Mouse (Mus musculus): ENCODE measurements around the gene Chd6.

Gene Chd6

DNA sequence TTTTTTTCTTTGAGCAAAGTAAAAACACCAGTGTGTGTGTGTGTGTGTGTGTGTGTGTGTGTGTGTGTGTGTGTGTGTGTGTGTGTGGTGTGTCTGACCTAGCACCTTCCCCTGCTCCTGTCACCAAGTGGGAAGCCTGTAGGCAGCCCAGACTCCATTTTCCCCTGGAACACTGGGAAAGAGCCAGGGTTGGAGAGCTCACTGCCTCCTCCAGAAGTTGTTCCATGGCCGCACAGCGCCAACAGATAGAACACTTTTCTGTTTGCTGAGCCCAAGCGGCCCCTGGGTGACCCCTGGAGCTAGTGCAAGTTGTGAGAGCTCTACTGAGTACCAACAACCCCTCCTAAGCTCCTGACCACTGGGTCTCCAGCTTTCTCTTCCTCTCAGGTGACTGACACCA, 175.9 kb downstream of the Chd6 start:
- in situ Hi-C loops (cut with MboI, MseI): loop anchor here (25.0 kb wide), 3 partner anchors 579 to 1729 kb away; partner anchors contain the start of gene Ptprt (in 1 of the 2)

DNA sequence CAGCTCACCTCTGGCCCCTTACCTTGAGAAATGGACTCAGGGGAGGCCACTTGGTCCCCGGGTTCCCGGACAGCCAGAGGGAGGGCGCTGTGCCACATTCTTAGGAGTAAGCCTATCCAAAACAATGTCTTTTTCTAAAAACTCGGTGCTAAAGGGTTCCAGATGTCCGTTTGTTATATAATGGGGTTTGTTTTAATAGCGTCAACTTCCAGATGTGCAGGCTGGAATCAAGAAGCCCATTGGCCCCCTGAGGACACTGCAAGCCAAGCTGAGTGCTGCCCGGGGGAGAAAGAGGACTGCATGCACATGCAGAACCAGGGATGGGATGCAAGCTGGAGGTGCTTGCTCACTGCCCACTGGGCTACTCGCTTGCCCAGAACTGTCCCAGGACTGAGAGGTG, 176.6 kb downstream of the Chd6 start:
- in situ Hi-C loops (cut with MboI, MseI): loop anchor here (25.0 kb wide), 3 partner anchors 580 to 1730 kb away; partner anchors contain the start of gene Ptprt (in 1 of the 2)

DNA sequence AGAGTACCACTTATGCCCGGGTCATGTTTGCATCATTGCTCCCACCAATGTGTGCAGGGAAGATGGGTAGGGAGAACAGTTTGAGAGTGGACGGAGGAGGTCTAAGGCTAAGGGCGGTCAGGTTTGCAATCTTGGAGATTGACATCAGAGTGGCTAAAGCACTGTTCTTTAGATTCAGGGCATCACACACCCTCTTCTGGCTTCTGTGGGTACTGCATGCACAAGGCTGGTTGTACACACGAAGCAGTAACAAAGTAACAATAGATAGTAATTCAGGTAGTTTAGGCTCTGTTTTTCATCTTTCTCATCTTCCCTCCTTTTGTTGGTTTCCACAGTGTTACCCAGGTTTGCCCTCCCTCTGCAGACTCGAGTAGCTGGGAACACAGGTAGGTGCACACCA, 177.5 kb downstream of the Chd6 start:
- in situ Hi-C loops (cut with MboI, MseI): loop anchor here (25.0 kb wide), 3 partner anchors 581 to 1731 kb away; partner anchors contain the start of gene Ptprt (in 1 of the 2)

DNA sequence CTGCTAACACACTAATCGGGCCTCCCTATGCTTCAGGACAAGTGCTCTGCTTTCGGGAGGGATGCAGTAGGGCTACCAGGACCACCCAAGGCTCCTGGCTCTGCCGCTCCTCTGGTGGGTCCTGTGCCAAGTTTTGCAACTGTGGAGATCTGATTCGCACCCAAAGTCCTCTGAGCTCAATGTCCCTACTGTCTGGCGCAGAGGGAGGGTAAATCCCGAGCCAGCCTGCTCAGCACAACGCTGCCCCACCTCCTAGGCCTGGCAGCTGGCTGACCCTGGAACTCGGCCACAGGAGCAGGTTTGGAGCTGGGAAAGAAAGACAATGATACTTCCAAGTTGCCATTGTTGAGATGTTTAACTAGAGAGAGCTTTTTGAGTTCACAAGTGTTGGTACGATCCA, 183.7 kb downstream of the Chd6 start:
- in situ Hi-C loops (cut with MboI, MseI): loop anchor here (10.0 to 25.0 kb wide), 4 partner anchors 587 to 1737 kb away; partner anchors contain the start of gene Ptprt (in 1 of the 2)

DNA sequence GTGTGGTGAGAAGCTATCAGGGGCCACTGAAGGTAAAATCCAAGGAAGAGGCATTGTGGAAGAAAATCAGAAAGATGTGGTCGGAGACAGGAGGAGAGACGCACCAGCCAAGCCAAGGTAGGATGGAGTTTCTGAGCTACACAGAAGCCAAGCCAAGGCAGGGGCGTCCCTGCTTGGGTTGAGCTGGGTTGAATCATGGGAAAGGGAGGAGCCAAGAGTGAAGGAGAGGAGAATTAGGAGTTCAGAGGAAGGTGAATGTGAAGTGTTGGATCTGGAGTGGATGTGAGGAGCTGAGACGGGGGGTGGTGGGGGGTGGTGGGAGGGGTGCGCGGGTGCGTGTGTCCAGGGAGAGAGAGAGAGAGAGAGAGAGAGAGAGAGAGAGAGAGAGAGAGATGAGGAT, 187.6 kb downstream of the Chd6 start:
- in situ Hi-C loops (cut with MboI, MseI): loop anchor here (10.0 to 25.0 kb wide), 2 partner anchors 859 to 1476 kb away; no protein-coding TSS in a partner anchor

GRCm38 (mm10) chr2:160918930-160919215, 190.0 kb downstream of the Chd6 start:
- in situ Hi-C loops (cut with MboI, MseI): loop anchor here in 1 of 2 experiments (25.0 kb wide), 1 partner anchor 857 kb away; no protein-coding TSS in a partner anchor

- in situ Hi-C loops (cut with MboI, MseI): loop anchor here in 1 of 2 experiments (25.0 kb wide), 1 partner anchor 856 kb away; no protein-coding TSS in a partner anchor
Measured at GRCm38 (mm10) chr2:160918154-160918929, 190.5 kb downstream of the Chd6 start.

DNA sequence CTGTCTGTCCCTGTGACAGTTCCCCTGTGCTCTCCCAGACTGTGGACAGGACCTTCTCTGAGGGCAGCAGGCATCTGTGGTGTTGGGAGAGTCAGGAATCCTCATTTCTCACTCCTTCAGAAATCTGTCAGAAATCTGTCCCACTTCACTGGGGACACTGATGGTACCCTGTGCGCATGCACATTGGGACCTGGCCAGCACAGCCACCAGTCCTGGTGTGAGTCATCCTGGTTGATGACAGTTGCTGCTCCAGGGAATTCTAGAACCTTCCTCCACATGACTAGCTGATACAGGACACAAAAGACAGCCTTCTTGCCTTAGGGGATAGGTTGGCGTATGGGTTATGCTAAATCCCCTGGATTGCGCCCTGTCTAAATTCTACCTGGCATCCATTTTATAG, 191.6 kb downstream of the Chd6 start:
- in situ Hi-C loops (cut with MboI, MseI): loop anchor here in 1 of 2 experiments (25.0 kb wide), 1 partner anchor 855 kb away; no protein-coding TSS in a partner anchor

DNA sequence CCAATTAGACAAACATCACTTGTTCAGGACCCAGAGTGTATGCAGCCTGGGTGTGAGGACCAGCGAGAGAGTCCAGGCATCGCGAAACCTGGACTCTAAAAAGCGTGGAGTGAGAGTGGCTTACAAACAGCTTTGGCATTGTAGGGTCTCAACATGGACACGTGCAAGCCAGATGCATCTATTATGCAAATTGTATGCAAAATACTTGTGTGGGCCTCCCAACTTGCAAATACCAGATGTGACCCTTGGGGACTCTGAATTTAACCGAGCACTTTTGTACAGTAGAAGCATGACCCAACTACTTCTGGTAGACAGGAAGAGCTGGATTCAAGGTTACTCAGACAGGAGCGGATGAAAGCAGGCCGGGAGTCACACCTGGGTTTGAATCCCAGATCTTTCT, 192.2 kb downstream of the Chd6 start:
- in situ Hi-C loops (cut with MboI, MseI): loop anchor here in 1 of 2 experiments (25.0 kb wide), 1 partner anchor 854 kb away; no protein-coding TSS in a partner anchor

- in situ Hi-C loops (cut with MboI, MseI): loop anchor here in 1 of 2 experiments (25.0 kb wide), 1 partner anchor 854 kb away; no protein-coding TSS in a partner anchor
Measured at GRCm38 (mm10) chr2:160915821-160916610, 192.9 kb downstream of the Chd6 start.

DNA sequence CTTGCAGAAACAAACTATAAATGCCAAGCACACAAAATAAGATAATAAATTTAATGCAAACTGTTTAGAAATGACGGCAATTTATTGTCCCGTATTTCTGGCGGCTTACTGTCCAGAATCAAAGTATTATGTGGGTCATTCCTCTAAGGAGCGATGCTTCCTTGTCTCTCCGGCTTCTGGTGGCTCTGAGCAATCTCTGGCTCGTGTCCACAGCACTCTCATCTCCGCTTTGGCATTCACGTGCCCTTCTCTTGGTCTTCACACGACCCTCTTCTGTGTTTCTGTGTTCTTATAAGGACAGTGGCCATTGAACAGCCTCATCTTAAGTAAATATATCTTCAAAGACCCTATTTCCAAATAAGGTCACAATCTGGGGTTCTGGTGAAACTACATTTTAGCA, 194.2 kb downstream of the Chd6 start:
- in situ Hi-C loops (cut with MboI, MseI): loop anchor here in 1 of 2 experiments (25.0 kb wide), 1 partner anchor 852 kb away; no protein-coding TSS in a partner anchor

DNA sequence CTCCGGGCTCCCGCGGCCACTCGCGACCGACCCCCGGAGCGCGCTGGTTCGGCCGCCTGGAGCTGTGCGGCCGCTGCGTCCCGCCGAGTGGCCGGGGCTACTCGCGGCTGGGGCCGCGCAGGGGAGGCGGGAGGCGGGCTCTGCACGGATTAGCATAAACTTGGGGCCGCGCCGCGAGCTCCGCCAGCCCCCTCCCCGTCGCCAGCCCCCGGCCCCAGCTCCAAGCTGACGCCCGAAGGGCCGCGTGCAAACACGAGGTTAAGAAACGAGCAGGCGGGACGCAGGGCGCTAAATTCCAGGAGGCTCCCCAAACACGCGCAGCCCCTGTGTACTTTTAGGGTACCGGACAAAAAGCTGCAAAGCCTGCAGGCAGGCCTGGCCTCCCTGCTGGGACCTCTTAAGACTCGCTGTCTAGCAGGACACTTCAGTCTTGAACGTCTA, 196.6 kb downstream of the Chd6 start, which contains the start of gene Emilin3:
Gene Emilin3 (minus strand): TSS at position 98 of the 441 bp plus-strand sequence.
- in situ Hi-C loops (cut with MboI, MseI): loop anchor here in 1 of 2 experiments (25.0 kb wide), 1 partner anchor 850 kb away; no protein-coding TSS in a partner anchor

- in situ Hi-C loops (cut with MboI, MseI): loop anchor here in 1 of 2 experiments (25.0 kb wide), 1 partner anchor 849 kb away; no protein-coding TSS in a partner anchor
Measured at GRCm38 (mm10) chr2:160911558-160912201, 197.2 kb downstream of the Chd6 start.

- in situ Hi-C loops (cut with MboI, MseI): loop anchor here in 1 of 2 experiments (25.0 kb wide), 1 partner anchor 848 kb away; no protein-coding TSS in a partner anchor
Measured at GRCm38 (mm10) chr2:160910633-160911032, 198.2 kb downstream of the Chd6 start.

DNA sequence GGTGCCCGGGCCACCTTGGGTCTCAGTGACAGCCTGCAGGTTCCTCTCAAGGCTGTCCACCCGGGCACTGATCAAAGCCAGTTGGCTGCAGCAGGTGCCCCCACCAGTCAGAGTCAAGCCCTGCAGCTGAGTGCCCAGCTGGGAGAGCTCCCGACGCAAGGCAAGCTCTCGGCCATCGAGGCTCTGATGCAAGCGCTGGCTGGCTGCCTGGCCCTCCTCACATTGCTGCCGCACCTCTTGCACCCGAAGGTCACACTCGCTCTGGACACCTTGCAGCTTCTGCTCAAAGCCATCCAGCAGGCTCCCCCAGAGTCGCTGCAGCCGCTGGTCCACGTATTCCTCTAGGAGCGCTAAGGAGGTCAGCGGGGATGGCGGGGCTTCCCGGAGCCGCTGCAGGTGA, 200.3 kb downstream of the Chd6 start:
- in situ Hi-C loops (cut with MboI, MseI): loop anchor here in 1 of 2 experiments (25.0 kb wide), 1 partner anchor 846 kb away; no protein-coding TSS in a partner anchor

- in situ Hi-C loops (cut with MboI, MseI): loop anchor here in 1 of 2 experiments (25.0 kb wide), 1 partner anchor 844 kb away; no protein-coding TSS in a partner anchor
Measured at GRCm38 (mm10) chr2:160906101-160906500, 202.8 kb downstream of the Chd6 start.

DNA sequence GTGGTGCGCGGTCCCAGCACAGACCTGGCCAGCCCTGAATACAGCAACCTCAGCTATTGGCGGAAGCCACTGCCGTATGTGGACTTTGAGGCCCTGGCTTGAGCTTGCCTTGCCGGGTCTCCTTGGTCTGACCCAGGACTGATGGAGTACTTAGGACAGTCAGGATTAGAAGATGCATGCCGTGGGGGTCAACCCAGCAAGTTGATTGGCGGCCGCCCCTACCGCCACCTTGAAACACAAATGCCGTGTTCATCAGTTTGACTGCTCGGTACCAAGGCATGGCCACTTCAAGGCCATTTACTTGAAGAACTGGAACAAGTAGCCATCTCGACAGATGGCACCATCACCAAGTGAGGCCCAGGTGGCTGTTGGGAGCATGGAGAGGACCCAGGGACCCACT, 203.6 kb downstream of the Chd6 start:
- in situ Hi-C loops (cut with MboI, MseI): loop anchor here in 1 of 2 experiments (25.0 kb wide), 1 partner anchor 843 kb away; no protein-coding TSS in a partner anchor

- in situ Hi-C loops (cut with MboI, MseI): loop anchor here in 1 of 2 experiments (25.0 kb wide), 1 partner anchor 840 kb away; no protein-coding TSS in a partner anchor
Measured at GRCm38 (mm10) chr2:160901656-160902412, 207.0 kb downstream of the Chd6 start.

All from T-helper 17 cell (primary cell).